Mouse (Mus musculus) neural tube, embryonic 15.5 days (tissue): Measurements from ENCODE around the gene Ddx56. TPM values are rescaled to one million over a fixed set of nuclear protein-coding genes. Genes with fewer than 3 reads are reported as not detected.

Experiments
- ATAC-seq: fragments of 200-750 bp; cut with Nextera tagmentation; 2 replicates; pipeline ENCODE4 v1.8.0; 2017; ENCODE audit warnings: mild to moderate bottlenecking, moderate TSS enrichment, moderate library complexity; ENCODE audit not compliant: low FRiP score
- H3K27ac ChIP-seq: fragments of 300-500 bp; sonication (generic); replicated peaks from 2 replicates; pipeline ENCODE4 v1.5.1; 2015; ENCODE audit warnings: mild to moderate bottlenecking, inconsistent platforms
- H3K27me3 ChIP-seq: fragments of 300-500 bp; sonication (generic); replicated peaks from 2 replicates; pipeline ENCODE4 v1.6.1; 2015; ENCODE audit warnings: inconsistent platforms
- H3K36me3 ChIP-seq: fragments of 300-500 bp; sonication (generic); 2 replicates; pipeline ENCODE4 v1.6.1; 2015; ENCODE audit warnings: inconsistent platforms
- H3K4me1 ChIP-seq: fragments of 300-500 bp; sonication (generic); 2 replicates; pipeline ENCODE4 v1.6.1; 2015; ENCODE audit warnings: inconsistent platforms
- H3K4me2 ChIP-seq: fragments of 300-500 bp; sonication (generic); 2 replicates; pipeline ENCODE4 v1.6.1; 2015; ENCODE audit warnings: inconsistent platforms, mild to moderate bottlenecking, moderate library complexity
- H3K4me3 ChIP-seq: fragments of 300-500 bp; sonication (generic); replicated peaks from 2 replicates; pipeline ENCODE4 v1.5.1; 2015; ENCODE audit warnings: mild to moderate bottlenecking, inconsistent platforms
- H3K9ac ChIP-seq: fragments of 300-500 bp; sonication (generic); replicated peaks from 2 replicates; pipeline ENCODE4 v1.6.1; 2015; ENCODE audit warnings: mild to moderate bottlenecking, inconsistent platforms
- H3K9me3 ChIP-seq: fragments of 300-500 bp; sonication (generic); replicated peaks from 2 replicates; pipeline ENCODE4 v1.6.1; 2016; ENCODE audit warnings: inconsistent platforms
- WGBS: fragments of 180-500 bp; shearing (Covaris S2); methylation state at CpG from one replicate; pipeline ENCODE4 v1.1.7; 2015; ENCODE audit warnings: mixed read lengths; 5-methylcytosine and 5-hydroxymethylcytosine counted together
- polyA plus RNA-seq: library from polyadenylated mRNA; unstranded; fragments of >200 nt; fragmentation: Nextera tagmentation; extraction: Ambion mirVana; gene quantifications from 2 replicates; pipeline ENCODE4 v1.2.1, GENCODE M21; 2015

Ddx56 gene
- polyA plus RNA-seq, 1 experiment from 2014 or later: 70.7 TPM

DNA sequence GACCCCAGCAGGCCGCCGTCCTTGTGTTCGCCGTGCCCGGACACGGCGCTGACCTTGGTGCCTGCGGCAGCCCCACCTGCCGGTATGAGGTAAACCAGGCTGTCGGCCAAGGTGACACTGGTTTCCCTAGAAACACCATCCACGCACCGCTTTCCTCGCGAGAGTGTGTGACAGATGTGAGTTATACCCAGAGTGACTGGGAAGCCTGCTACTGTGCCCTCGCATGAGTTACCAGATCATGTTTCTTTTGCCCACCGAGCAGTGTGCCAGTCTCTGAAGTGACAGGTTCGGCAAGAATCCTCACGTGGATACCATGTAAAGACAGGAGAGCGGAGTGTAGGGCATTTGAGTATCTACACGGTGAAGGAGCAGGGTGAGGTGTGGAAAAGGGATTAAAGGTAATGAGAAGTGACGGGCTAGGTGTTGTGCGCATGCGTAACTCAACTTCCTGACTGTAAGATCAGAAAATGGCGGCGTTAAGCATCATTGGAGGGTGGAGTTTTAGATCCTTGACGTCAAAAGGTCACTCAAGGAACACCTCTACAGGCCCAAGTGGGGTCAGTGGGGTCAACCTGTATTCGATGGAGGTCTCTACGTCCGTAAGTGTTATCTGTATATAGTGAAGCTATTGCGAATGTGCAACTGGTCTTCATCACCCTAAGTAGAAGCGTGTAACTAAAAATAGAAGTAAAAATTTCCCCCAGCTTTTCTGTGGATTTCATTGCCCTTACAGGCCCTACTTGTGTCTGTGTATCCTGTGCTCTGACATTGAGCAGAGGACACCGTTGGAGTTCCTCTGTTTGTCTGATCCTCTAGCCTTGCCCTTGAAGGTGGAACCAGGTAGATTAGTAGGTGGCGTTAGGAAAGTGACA, 24.8 kb upstream of the Ddx56 start:
- 20% methylated on average over 30 of the region's 33 CpGs for WGBS
- peak; percentile 79 for ATAC-seq
- H3K9me3 ChIP-seq: no peaks in the 10 kb centered on the region

DNA sequence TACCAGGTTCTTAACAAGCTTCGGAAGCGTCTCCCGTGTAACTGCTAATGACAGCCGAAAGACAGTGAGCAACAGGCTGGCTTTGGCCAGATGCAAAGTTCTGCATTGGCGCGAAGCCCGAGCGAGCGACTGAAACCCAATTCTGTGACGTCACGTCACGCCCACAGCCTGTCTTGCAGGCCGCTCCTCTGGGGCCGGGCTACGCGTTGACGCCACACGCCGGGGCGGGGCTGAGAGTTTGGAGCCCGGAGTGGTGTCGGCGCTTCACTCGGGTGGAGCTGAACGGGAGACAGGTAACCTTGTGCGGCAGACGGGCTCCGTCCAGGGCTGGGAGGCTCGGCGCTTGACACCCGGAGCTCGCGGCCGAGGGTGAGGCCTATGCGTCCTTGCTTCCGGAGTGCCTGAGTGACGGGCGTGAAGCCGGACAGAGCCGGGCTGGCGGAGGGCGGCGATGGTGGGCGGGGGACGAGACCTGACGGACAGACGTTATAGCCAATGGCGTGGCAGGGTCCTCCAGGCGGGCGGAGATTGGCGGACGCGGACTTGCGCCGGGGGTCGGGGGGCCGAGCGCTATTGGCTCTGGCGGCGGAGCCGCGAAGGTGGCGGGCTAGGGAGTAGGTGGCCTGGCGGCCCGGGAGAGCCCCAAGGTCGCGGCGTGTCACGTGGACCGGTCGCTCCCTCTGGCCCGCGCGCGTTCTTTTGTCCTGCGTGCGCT, 24.0 kb upstream of the Ddx56 start, which contains the start of gene Ogdh:
TSS of gene Ogdh (plus strand) at position 233 of the 715 bp plus-strand sequence.
- Histone ChIP-seq H3K9ac (peak within 1 kb of the TSS; percentile 62), H3K9me3 (no peaks in the 10 kb centered on the region), H3K4me3 (peak within 1 kb of the TSS; percentile 72), H3K27me3 (no peaks in the 10 kb centered on the region), H3K4me2 (peak within 1 kb of the TSS; percentile 75), H3K4me1 (peaks cover 16% of the 10 kb centered on the region), H3K36me3 (no peaks in the 10 kb centered on the region), H3K27ac (peak within 1 kb of the TSS; percentile 97)
- under 1% methylated on average over 77 of the region's 77 CpGs for WGBS
- peak; percentile 98 for ATAC-seq

More for the DNA sequence above, 24.8 kb upstream of the Ddx56 start:
- no peaks in the 10 kb centered on the region for H3K27me3 ChIP-seq
- peak overlapping the region; percentile 62 for H3K9ac ChIP-seq
- H3K4me2 ChIP-seq: peak overlapping the region; percentile 75
- H3K36me3 ChIP-seq: peaks cover 6% of the 10 kb centered on the region
- peaks cover 16% of the 10 kb centered on the region for H3K4me1 ChIP-seq
- H3K4me3 ChIP-seq: peak overlapping the region; percentile 72
- peak overlapping the region; percentile 97 for H3K27ac ChIP-seq

DNA sequence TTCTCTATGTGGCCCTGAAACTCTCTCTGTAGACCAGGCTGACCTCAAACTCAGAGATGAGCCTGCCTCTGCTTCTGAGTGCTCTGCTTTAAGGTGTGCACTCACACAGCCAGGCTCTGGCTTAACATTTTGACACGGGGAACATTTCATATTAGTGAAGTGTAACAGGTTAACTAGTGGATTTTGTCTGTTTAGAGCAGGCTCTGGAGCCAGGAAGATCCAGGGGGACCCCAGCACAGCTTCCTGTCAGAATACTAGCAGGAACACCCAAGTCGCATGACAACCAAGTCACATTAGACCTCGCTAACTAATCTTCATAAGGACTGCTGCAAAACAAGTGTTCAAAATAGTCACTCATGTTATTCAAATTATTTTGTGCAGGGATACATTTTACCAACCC, 23.3 kb upstream of the Ddx56 start:
- H3K9me3 ChIP-seq: no peaks in the 10 kb centered on the region

DNA sequence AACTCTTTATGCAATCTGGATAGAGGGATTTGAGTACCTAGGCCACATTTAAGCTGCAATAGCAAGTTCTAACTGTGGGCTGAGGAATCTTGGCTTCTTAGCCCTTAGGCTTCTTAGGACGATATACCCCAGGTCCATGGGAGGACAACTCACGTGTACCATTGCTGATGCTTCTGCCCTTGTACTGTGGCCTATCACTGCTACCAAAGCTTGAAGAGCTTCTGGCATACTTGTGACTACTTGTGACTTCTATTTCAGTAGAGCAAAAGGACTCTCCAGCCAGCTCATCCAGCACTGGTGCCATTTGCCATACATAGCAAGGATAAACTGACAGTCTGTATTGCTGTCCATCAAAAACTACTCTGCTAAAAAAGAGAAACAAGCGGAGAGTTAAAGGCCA, 22.6 kb upstream of the Ddx56 start:
- 96% methylated on average over 3 of the region's 3 CpGs for WGBS
- no peaks in the 10 kb centered on the region for H3K27me3 ChIP-seq
- no peaks in the 10 kb centered on the region for H3K9me3 ChIP-seq
- no peak overlapping the region for H3K4me3 ChIP-seq
- peaks cover 16% of the 10 kb centered on the region for H3K4me1 ChIP-seq
- H3K4me2 ChIP-seq: no peak overlapping the region
- H3K9ac ChIP-seq: no peak overlapping the region
- no peak overlapping the region for H3K27ac ChIP-seq
- no peak for ATAC-seq
- no peaks in the 10 kb centered on the region for H3K36me3 ChIP-seq

More for the DNA sequence above, 23.3 kb upstream of the Ddx56 start:
- peak overlapping the region; percentile 75 for H3K4me2 ChIP-seq
- peaks cover 16% of the 10 kb centered on the region for H3K4me1 ChIP-seq
- peak overlapping the region; percentile 72 for H3K4me3 ChIP-seq
- H3K27ac ChIP-seq: peak overlapping the region; percentile 97
- no peaks in the 10 kb centered on the region for H3K27me3 ChIP-seq
- H3K36me3 ChIP-seq: no peaks in the 10 kb centered on the region
- no peak for ATAC-seq
- 35% methylated on average over 3 of the region's 3 CpGs for WGBS
- H3K9ac ChIP-seq: peak overlapping the region; percentile 62

GRCm38 (mm10) chr11:6282940-6283339, 15.4 kb upstream of the Ddx56 start:
- no peaks in the 10 kb centered on the region for H3K9me3 ChIP-seq
- no peak for ATAC-seq
- no peaks in the 10 kb centered on the region for H3K36me3 ChIP-seq
- H3K4me3 ChIP-seq: no peak overlapping the region
- no peaks in the 10 kb centered on the region for H3K27me3 ChIP-seq
- no peak overlapping the region for H3K4me2 ChIP-seq
- H3K27ac ChIP-seq: no peak overlapping the region
- 66% methylated on average over 3 of the region's 3 CpGs for WGBS
- H3K9ac ChIP-seq: no peak overlapping the region
- no peaks in the 10 kb centered on the region for H3K4me1 ChIP-seq

DNA sequence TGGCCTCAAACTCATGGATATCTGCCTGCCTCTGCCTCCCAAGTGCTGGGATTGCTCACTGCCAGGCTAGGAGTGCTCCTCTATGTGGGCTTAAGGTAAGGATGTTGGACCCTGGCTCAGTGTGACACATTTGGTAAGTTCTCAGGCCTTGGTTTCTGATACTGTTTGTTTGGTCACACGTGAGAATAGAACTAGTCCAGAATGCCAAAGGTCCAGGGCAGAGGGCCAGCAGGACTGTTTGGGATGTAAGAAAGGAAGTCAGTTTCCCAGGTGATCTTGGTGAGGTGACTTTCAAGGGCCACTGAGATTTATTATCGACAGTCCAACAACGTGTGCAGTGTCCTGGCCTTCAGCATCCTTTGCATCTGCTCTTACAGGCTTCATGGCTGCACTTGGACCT, 8.9 kb upstream of the Ddx56 start:
- no peaks in the 10 kb centered on the region for H3K9me3 ChIP-seq
- H3K36me3 ChIP-seq: peaks cover 8% of the 10 kb centered on the region
- H3K27ac ChIP-seq: no peak overlapping the region
- H3K4me3 ChIP-seq: no peak overlapping the region
- no peak for ATAC-seq
- 79% methylated on average over 3 of the region's 3 CpGs for WGBS
- no peak overlapping the region for H3K4me2 ChIP-seq
- peaks cover 28% of the 10 kb centered on the region for H3K4me1 ChIP-seq
- H3K9ac ChIP-seq: no peak overlapping the region
- H3K27me3 ChIP-seq: no peaks in the 10 kb centered on the region

DNA sequence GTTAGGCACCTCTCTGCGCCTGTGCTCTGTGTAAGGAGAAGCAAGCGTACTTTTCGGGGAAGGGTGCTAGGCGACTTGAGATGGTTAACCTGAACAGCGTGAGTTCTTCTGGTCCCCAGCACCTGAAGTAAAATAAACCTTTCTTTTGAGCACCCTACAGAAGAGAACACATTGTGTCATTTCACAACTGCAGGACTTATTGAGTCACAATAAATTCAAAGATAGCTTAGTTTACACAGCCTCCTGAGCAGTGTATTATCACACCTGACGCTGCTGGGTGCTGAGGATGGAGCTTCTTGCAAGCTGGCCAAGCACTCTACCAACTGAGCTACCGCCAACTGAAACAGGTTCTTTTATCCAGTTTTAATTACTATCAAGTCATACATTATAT, 7.5 kb upstream of the Ddx56 start:
- H3K36me3 ChIP-seq: peaks cover 20% of the 10 kb centered on the region
- H3K27me3 ChIP-seq: no peaks in the 10 kb centered on the region
- peaks cover 28% of the 10 kb centered on the region for H3K4me1 ChIP-seq
- WGBS: 22% methylated on average over 7 of the region's 7 CpGs
- no peak; the same call in 1 of the 2 replicates for ATAC-seq
- H3K27ac ChIP-seq: peak overlapping the region; percentile 81
- peak overlapping the region; percentile 81 for H3K4me2 ChIP-seq
- H3K4me3 ChIP-seq: peak overlapping the region; percentile 97
- H3K9me3 ChIP-seq: no peaks in the 10 kb centered on the region
- peak overlapping the region; percentile 92; the same call in 1 of the 2 replicates for H3K9ac ChIP-seq

GRCm38 (mm10) chr11:6274387-6275093, 7.0 kb upstream of the Ddx56 start, which contains the start of gene Tmed4:
Gene Tmed4 (minus strand): TSS chr11:6274870.
- WGBS: 0% methylated on average over 39 of the region's 39 CpGs
- Histone ChIP-seq H3K9ac (peak within 1 kb of the TSS; percentile 92), H3K4me2 (peak within 1 kb of the TSS; percentile 81), H3K27me3 (no peaks in the 10 kb centered on the region), H3K36me3 (peaks cover 22% of the 10 kb centered on the region), H3K4me3 (peak within 1 kb of the TSS; percentile 97), H3K4me1 (peaks cover 28% of the 10 kb centered on the region), H3K9me3 (no peaks in the 10 kb centered on the region), H3K27ac (peak within 1 kb of the TSS; percentile 81)
- ATAC-seq: peak; percentile 97

DNA sequence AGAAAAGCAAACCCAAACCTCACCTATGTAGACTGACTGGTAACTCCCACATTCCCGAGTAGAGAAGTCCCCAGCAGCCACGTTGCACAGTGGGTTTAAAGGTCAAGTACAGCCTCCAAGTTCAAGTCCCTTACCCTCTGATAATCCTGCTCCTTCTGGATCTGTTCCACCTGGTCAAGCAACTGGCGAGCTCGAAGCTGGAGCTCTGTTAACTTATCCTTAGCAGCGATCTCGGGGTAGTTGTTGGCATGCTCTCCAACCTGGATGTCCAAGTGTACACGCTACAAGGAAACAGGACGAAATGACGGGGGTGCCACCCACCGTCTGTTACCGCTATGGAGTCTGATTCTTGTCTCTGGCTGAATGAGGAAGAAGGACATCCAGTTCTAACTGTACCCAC, 6.0 kb upstream of the Ddx56 start:
- H3K27me3 ChIP-seq: no peaks in the 10 kb centered on the region
- H3K4me1 ChIP-seq: peaks cover 31% of the 10 kb centered on the region
- 62% methylated on average over 11 of the region's 11 CpGs for WGBS
- peak overlapping the region; percentile 97 for H3K4me3 ChIP-seq
- peak overlapping the region; percentile 81 for H3K4me2 ChIP-seq
- peak overlapping the region; percentile 92 for H3K9ac ChIP-seq
- H3K27ac ChIP-seq: no peak overlapping the region
- H3K9me3 ChIP-seq: no peaks in the 10 kb centered on the region
- no peak for ATAC-seq
- H3K36me3 ChIP-seq: peaks cover 26% of the 10 kb centered on the region

- Histone ChIP-seq H3K9me3 (no peaks in the 10 kb centered on the region), H3K4me2 (peak overlapping the region; percentile 80), H3K27me3 (no peaks in the 10 kb centered on the region), H3K4me3 (peak overlapping the region; percentile 90), H3K4me1 (peaks cover 25% of the 10 kb centered on the region), H3K36me3 (peaks cover 68% of the 10 kb centered on the region), H3K27ac (no peak overlapping the region), H3K9ac (peak overlapping the region; percentile 88)
- WGBS: 75% methylated on average over 9 of the region's 9 CpGs
- no peak for ATAC-seq
These were observed 951 bp downstream of the Ddx56 start for GRCm38 (mm10) chr11:6266621-6267020.

DNA sequence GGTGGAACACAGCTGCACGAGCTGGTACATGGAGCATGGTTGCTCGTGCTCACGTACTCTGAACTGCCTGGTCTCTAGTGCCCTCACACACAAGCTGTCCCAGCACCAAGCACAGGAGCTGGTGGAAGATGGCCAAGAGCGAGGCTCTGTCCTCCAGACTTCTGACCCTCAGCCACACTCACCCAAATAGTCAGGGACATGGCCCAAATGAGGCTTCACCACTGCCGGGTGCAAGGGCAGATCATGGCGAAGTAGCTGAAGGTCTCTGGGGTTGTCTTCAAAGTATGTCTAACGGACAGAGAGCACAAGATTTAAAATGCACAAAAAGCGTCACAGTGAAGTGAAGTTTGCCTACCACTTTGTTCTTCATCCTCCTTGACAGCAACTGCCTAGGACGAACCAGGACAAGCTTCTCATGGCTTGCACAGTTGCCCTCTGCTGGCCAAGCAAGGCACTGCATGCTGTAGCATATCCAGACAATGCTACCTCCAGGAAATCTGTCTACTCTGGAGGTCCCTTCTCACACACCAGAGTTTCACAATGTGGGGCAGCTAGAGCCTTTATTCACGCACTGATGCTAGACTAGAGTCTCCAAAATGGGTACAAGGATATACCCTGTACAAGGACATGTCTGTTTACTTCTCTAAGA, 6.0 kb downstream of the Ddx56 start:
- Histone ChIP-seq H3K36me3 (peaks cover 92% of the 10 kb centered on the region), H3K9ac (no peak overlapping the region), H3K27ac (no peak overlapping the region), H3K4me2 (no peak overlapping the region), H3K27me3 (no peaks in the 10 kb centered on the region), H3K9me3 (no peaks in the 10 kb centered on the region), H3K4me3 (no peak overlapping the region), H3K4me1 (peaks cover 13% of the 10 kb centered on the region)
- WGBS: 80% methylated on average over 10 of the region's 10 CpGs
- ATAC-seq: peak; percentile 59; the same call in 1 of the 2 replicates
